Mouse (Mus musculus) olfactory bulb, adult 2 months (tissue): ENCODE results near the gene Llph. TPM values are rescaled to one million over a fixed set of nuclear protein-coding genes. Genes with fewer than 3 reads are reported as not detected.

Experiments used
- H3K27ac ChIP-seq: fragments of 200-500 bp; 2 replicates; pipeline ENCODE4 v1.5.1; 2012; ENCODE audit warnings: low read depth, low read length; ENCODE audit not compliant: insufficient read depth
- H3K4me1 ChIP-seq: fragments of 200-500 bp; 2 replicates; pipeline ENCODE4 v1.6.1; 2012; ENCODE audit warnings: low read length; ENCODE audit not compliant: control insufficient read depth, insufficient read depth
- H3K4me3 ChIP-seq: fragments of 200-500 bp; 2 replicates; pipeline ENCODE4 v1.5.1; 2012; ENCODE audit warnings: mild to moderate bottlenecking, low read depth, low read length, moderate library complexity; ENCODE audit not compliant: insufficient read depth
- CTCF ChIP-seq: fragments of 200-500 bp; IDR thresholded peaks from 2 replicates; pipeline ENCODE4 v1.5.1; 2012; ENCODE audit warnings: low read depth, mild to moderate bottlenecking, low read length, moderate library complexity; ENCODE audit not compliant: insufficient read depth
- POLR2A ChIP-seq: fragments of 200-500 bp; IDR thresholded peaks from 2 replicates; pipeline ENCODE4 v1.6.1; 2012; ENCODE audit warnings: mild to moderate bottlenecking, low read depth, low read length, moderate library complexity; ENCODE audit not compliant: insufficient read depth
- WGBS: fragments of 180-500 bp; shearing (Covaris S2); methylation state at CpG from one replicate; pipeline ENCODE4 v1.1.7; 2018; 5-methylcytosine and 5-hydroxymethylcytosine counted together
- polyA plus RNA-seq: library from polyadenylated mRNA; stranded (reverse); fragments of >200 nt; gene quantifications from 2 replicates; pipeline ENCODE4 v1.2.4, GENCODE M21; 2012; ENCODE audit warnings: low replicate concordance; ENCODE audit not compliant: missing spikeins, insufficient read depth, insufficient read length

Gene Llph
- polyA plus RNA-seq, 1 experiment = not detected

DNA sequence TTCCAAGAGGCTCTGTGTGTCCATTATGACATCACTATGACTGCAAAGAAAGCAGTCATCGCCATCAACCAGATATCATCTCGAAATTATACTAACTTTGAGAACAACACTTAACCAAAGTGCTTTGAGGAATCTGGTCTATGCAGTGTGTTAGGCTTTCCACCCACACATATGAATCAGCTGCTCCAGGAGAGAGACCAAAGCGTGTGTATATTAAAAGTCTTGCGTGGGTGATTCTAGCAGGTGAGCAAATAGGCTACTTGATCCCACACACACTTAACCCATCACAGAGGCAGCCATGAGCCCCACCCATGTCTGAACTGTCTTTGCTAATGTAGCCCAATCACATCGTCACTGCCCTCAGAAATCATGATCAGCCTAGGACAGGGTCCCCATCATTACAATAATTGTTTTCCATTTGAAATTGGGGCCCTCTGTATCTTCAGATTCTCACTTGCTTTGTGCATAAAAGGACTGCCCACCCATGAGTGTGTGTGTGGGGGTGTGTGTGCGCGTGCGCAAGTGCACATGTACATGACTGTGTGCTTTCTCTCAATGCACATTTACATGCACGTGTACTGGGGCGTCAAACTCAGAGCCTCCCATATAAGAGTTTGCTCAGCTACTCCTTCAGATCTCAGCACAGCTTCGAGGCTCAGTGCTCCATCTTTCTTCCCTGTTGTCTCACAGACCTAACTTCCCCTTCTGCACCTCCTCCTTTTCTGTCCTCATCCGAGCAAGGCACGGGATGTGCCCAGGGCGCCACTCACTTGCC lies 29.6 kb upstream of the Llph start:
- H3K4me3 ChIP-seq = no peak overlapping the region
- TF ChIP-seq POLR2A = no peak
- 47% methylated on average over 14 of the region's 14 CpGs for WGBS
- peak overlapping the region; percentile 69 for H3K27ac ChIP-seq
- peaks cover 13% of the 10 kb centered on the region for H3K4me1 ChIP-seq

DNA sequence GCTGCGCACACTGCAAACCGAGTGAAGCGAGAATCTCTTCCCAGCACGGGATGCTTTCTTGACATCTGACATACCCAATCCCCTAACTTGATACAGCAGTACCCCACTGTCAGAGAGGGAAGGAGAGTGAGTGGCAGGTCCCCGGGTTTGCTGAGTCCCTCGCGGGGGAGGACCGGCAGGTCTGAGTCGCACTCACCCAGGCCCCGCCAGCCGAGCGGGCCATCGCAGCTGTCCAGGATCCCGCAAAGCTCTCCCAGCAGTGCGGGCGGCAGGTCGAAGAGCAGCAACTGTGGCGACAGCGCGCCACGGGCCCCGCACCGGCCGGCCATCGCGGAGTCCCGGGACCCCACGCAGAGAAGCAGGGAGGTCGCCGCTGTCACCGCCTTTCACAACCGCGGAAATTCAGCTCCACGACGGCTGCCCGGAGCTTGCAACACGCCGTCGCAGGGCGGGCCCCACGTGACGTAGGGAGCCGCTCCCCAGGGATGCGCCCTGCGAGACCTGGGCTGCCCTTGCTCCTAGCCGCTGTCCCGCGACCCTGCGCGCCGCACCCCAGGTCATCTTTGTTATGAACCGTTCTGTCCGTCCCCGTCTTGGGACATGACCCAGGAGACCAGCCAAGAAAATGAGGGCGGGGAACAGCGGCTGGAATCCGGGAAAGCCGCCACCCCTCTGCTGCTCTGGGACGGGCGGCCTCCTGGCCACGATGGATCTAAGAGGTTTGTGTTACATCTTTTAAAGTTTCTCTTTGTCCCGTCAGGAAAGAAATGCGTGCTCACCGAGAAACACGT lies 25.5 kb upstream of the Llph start, which contains the start of gene Tmbim4:
TSS of gene Tmbim4 (plus strand) at position 460 of the 791 bp plus-strand sequence.
- 3% methylated on average over 65 of the region's 65 CpGs for WGBS
- no peak for TF ChIP-seq CTCF
- no peak within 1 kb of the TSS for H3K27ac ChIP-seq
- peak within 1 kb of the TSS; percentile 40 for H3K4me3 ChIP-seq
- peaks cover 13% of the 10 kb centered on the region for H3K4me1 ChIP-seq

GRCm38 (mm10) chr10:120201961-120202402 lies 24.9 kb upstream of the Llph start, which contains the start of gene Irak3:
Gene Irak3, minus strand, starts transcription at chr10:120202130.
- WGBS = 2% methylated on average over 13 of the region's 13 CpGs
- Histone ChIP-seq H3K4me1 (peaks cover 13% of the 10 kb centered on the region), H3K4me3 (peak within 1 kb of the TSS; percentile 40), H3K27ac (no peak within 1 kb of the TSS)
- TF ChIP-seq CTCF (0 out of 2 replicates have a peak, but pooled peaks have one; percentile 51), POLR2A (no peak)

DNA sequence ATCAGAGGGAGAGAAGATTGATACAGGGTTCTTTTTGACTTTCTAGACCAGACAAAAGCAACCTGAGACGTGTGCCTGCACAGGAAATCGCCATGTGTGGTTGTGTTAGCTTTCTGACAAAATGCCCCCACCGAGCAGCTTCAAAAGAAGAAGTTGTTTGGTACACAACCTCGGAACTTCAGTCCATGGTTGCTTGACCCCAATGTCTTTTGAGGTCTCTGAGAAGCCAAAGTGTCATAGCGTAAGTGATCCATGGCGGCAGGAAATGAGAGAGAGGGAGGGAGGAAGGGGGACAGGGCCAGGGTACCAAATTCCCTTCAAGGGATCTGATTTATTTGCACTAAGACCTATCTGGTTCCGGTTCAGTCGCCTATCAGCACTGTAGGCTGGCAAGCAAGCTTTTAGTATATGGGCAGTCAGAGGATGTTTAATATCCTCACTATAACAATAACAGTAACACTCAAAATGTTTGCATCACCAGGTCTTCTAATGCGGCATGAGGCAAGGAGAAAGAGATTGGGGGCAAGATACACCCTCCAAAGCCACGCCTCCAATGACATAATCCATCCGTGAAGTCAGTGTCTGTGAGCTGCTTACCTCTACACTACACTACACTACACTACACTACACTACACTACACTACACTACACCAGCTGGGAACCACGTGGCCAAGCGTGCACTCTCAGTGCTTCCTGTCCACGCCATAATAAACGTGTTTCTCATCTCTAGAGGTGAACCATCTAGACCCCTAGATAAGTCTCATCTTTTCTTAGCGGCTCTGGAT lies 24.2 kb upstream of the Llph start:
- no peak overlapping the region for H3K27ac ChIP-seq
- TF ChIP-seq CTCF (no peak), POLR2A (no peak)
- no peak overlapping the region for H3K4me3 ChIP-seq
- WGBS = 77% methylated on average over 16 of the region's 16 CpGs
- peaks cover 10% of the 10 kb centered on the region for H3K4me1 ChIP-seq

DNA sequence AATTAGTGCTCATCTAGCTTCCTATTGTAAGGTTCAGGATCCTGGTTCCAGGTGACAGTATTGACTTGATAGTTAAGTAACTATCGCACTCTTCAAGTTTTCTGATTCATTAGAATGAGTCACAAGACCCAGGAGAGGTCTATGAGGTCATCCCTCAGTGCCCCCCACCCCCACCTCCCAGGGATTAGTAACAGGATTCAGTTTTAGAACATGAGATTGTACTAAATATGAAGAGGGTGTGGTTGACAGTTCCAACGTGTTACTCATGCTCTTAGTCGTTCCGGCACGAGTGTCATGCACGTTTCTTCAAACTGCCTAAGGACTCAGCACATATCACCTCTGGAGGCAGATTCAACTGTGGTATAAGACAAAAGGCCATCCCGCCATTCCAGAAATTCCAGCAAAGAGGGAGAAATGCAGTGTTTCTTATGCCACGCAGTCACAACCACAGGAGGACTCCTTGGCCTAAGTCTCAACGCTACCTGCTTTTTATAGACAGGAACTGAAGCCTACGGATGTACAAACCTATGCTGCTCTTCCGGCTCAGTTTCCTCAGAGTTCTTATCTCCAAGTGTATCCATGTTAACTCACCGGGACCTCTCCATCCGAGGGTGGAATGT lies 22.2 kb upstream of the Llph start:
- Histone ChIP-seq H3K4me3 (no peak overlapping the region), H3K4me1 (peaks cover 9% of the 10 kb centered on the region), H3K27ac (no peak overlapping the region)
- no peak for TF ChIP-seq CTCF
- TF ChIP-seq POLR2A = no peak
- WGBS = 84% methylated on average over 13 of the region's 13 CpGs

GRCm38 (mm10) chr10:120208015-120208414 lies 18.9 kb upstream of the Llph start:
- WGBS = 88% methylated on average over 8 of the region's 8 CpGs
- Histone ChIP-seq H3K4me1 (peaks cover 2% of the 10 kb centered on the region; the same call in 1 of the 2 replicates), H3K27ac (no peak overlapping the region), H3K4me3 (no peak overlapping the region)
- TF ChIP-seq CTCF (no peak), POLR2A (no peak)

DNA sequence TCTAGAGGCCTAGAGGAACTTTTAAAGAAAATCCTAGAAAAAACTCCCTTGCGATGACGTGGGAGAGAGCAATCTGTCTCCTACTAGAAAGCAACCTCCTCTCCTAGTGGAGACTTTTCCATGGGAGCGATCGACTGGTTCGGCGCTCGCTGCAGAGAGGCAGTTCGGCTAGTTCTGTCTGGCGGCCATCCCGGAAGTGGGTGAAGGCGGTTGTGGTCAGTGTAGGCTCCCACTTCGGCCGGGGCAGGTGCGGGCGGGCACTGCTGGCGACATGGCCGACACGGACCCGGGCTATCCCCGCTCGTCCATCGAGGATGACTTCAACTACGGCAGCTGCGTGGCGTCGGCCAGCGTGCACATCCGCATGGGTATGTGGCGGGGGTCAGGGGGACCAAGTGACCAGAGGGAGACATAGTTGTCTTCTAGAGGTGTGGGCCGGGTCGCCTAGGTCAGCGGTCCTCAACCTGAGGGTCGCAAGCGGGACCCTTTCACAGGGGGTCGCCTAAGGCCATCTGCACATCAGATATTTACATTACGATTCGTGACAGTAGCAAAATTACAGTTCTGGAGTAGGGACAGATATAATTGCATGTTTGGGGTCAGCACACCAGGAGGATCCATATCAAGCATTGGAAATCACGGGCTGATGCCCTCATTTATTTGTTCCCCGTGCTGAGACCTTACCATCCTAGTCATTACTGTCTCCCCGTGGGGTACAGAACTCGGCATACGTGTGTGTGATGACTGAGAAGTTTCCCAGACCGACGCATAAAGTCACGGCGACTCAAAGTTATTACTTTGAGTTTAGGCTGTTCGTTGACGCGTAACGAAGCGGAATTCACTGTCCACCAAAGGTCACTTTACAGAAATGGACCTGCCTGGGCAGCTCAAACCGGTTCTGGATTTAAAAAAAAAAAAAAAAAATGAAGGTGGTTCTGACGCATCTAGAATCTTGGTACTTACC lies 18.0 kb upstream of the Llph start:
- Histone ChIP-seq H3K27ac (peak overlapping the region; percentile 56; the same call in 1 of the 2 replicates), H3K4me1 (peaks cover 4% of the 10 kb centered on the region; the same call in 1 of the 2 replicates), H3K4me3 (peak overlapping the region; percentile 98)
- WGBS = 2% methylated on average over 53 of the region's 53 CpGs
- no peak for TF ChIP-seq POLR2A
